Mouse (Mus musculus) liver, embryonic 11.5 days (tissue): ENCODE measurements around the gene Zbtb43. TPM values are rescaled to one million over a fixed set of nuclear protein-coding genes. Genes with fewer than 3 reads are reported as not detected.

Source experiments
- ATAC-seq: fragments of 200-750 bp; cut with Nextera tagmentation; replicated peaks from 2 replicates; pipeline ENCODE4 v1.8.0; 2017; ENCODE audit warnings: moderate number of reproducible peaks, mild to moderate bottlenecking, moderate TSS enrichment, moderate library complexity; ENCODE audit not compliant: low FRiP score
- DNase-seq: peaks from one replicate; pipeline ENCODE4 v3.0.0-alpha.2; 2017; ENCODE audit warnings: low spot score
- H3K27ac ChIP-seq: fragments of 300-500 bp; sonication (generic); 2 replicates; pipeline ENCODE4 v1.5.1; 2014; ENCODE audit warnings: mild to moderate bottlenecking, low read depth, low read length, control low read depth
- H3K27me3 ChIP-seq: fragments of 300-500 bp; sonication (generic); replicated peaks from 2 replicates; pipeline ENCODE4 v1.6.1; 2014; ENCODE audit warnings: low read length, mixed read lengths; ENCODE audit not compliant: control insufficient read depth, insufficient read depth
- H3K36me3 ChIP-seq: fragments of 300-500 bp; sonication (generic); 2 replicates; pipeline ENCODE4 v1.6.1; 2014; ENCODE audit warnings: mild to moderate bottlenecking, low read length, moderate library complexity, mixed read lengths; ENCODE audit not compliant: control insufficient read depth, insufficient read depth
- H3K4me1 ChIP-seq: fragments of 300-500 bp; sonication (generic); replicated peaks from 2 replicates; pipeline ENCODE4 v1.6.1; 2014; ENCODE audit warnings: low read length, mixed read lengths; ENCODE audit not compliant: control insufficient read depth, insufficient read depth
- H3K4me2 ChIP-seq: fragments of 300-500 bp; sonication (generic); 2 replicates; pipeline ENCODE4 v1.6.1; 2014; ENCODE audit warnings: mild to moderate bottlenecking, control low read depth, moderate library complexity
- H3K4me3 ChIP-seq: fragments of 300-500 bp; sonication (generic); 2 replicates; pipeline ENCODE4 v1.5.1; 2014; ENCODE audit warnings: low read depth, low read length, control low read depth
- H3K9ac ChIP-seq: fragments of 300-500 bp; sonication (generic); 2 replicates; pipeline ENCODE4 v1.6.1; 2014; ENCODE audit warnings: low read depth, low read length, control low read depth
- H3K9me3 ChIP-seq: fragments of 300-500 bp; sonication (generic); 2 replicates; pipeline ENCODE4 v1.6.1; 2016; ENCODE audit warnings: low read length, inconsistent platforms, mixed read lengths; ENCODE audit not compliant: control insufficient read depth
- WGBS: fragments of 180-500 bp; shearing (Covaris S2); extraction: QIAGEN DNeasy Blood & Tissue Kit; methylation state at CpG from one replicate; pipeline ENCODE4 v1.1.7; 2014; 5-methylcytosine and 5-hydroxymethylcytosine counted together
- polyA plus RNA-seq: library from polyadenylated mRNA; unstranded; fragments of >200 nt; fragmentation: Nextera tagmentation; extraction: Ambion mirVana; gene quantifications from 2 replicates; pipeline ENCODE4 v1.2.1, GENCODE M21; 2014

The Zbtb43 gene
- polyA plus RNA-seq, 1 experiment from 2014 or later, result 14.1 TPM

DNA sequence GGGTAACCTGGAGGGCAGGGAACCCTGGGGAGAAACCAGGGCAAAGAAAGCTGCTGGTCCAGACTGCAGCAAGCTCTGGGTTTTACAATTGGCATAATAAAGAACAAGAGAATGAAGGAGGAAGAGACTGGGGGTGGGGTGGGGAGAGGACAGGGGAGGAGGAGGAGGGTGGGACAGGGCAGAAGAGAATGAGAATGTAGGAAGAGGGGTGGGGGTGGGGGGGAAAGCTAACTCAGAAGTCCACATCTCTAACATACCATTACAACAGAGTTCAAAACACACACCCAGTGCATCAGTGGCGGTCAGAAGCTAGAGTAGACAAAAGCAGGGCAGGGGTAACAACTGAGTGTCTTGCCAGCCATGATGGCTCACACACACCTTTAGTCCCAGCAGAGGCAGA, 7.3 kb downstream of the Zbtb43 start:
- no peak overlapping the region for H3K4me2 ChIP-seq
- 94% methylated on average over 1 of the region's 1 CpGs for WGBS
- H3K9ac ChIP-seq, result no peak overlapping the region
- H3K4me1 ChIP-seq, result no peaks in the 10 kb centered on the region; the same call in none of the 2 replicates
- H3K36me3 ChIP-seq, result peaks cover 7% of the 10 kb centered on the region; the same call in 1 of the 2 replicates
- H3K27me3 ChIP-seq, result no peaks in the 10 kb centered on the region
- H3K9me3 ChIP-seq, result no peaks in the 10 kb centered on the region
- DNase-seq, result no peak
- H3K27ac ChIP-seq, result no peak overlapping the region
- ATAC-seq, result no peak
- no peak overlapping the region for H3K4me3 ChIP-seq

DNA sequence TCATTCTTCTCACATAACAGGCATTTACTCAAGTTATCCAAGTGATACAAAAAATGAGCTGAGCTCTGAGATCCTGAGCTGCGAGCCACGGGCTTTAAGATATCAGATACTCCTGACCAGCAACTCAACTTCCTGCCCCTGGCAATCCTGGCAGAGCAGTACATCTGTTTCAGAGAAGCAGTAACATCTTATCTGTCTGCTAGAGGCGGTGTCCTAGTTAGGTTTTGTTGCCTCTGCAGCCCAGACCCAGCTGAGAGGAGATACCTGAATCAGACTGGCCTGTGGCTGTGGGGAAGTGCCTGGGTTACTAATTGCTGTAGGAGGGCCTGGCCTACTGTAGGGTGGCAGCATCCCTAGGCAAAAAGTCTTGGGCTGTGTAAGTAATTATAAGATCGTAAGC, 8.7 kb downstream of the Zbtb43 start:
- Histone ChIP-seq H3K36me3 (peaks cover 7% of the 10 kb centered on the region; the same call in 1 of the 2 replicates), H3K4me2 (no peak overlapping the region), H3K4me3 (no peak overlapping the region), H3K4me1 (no peaks in the 10 kb centered on the region; the same call in 1 of the 2 replicates), H3K27me3 (no peaks in the 10 kb centered on the region), H3K9me3 (no peaks in the 10 kb centered on the region), H3K27ac (no peak overlapping the region), H3K9ac (no peak overlapping the region)
- peak; percentile 65 for ATAC-seq
- WGBS, result 40% methylated on average over 4 of the region's 4 CpGs
- DNase-seq, result no peak

DNA sequence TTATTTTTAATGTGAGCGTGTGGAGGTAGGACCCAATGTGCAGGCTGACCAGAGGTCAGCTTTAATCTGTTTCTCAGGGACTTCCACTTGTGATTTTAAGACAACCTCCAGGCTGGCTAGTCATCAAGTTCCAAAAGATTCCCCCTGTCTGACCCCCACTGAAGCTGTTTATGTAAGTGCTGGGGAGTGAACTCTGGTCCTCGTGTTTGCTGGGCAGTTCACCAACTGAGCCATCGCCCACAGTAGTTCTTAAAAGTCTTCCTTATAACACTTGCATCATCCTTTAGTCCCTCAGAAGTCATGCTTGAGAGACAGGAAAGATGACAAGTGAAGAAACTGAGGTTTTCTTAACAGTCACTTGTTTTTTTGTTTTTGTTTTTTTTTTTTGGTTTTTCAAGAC, 11.7 kb downstream of the Zbtb43 start:
- Histone ChIP-seq H3K36me3 (peaks cover 18% of the 10 kb centered on the region; the same call in 1 of the 2 replicates), H3K4me3 (no peak overlapping the region), H3K9me3 (no peaks in the 10 kb centered on the region), H3K27ac (no peak overlapping the region), H3K4me1 (peaks cover 3% of the 10 kb centered on the region; the same call in 1 of the 2 replicates), H3K9ac (no peak overlapping the region), H3K4me2 (no peak overlapping the region), H3K27me3 (no peaks in the 10 kb centered on the region)
- DNase-seq, result no peak
- no peak for ATAC-seq
- WGBS, result 82% methylated on average over 3 of the region's 3 CpGs

DNA sequence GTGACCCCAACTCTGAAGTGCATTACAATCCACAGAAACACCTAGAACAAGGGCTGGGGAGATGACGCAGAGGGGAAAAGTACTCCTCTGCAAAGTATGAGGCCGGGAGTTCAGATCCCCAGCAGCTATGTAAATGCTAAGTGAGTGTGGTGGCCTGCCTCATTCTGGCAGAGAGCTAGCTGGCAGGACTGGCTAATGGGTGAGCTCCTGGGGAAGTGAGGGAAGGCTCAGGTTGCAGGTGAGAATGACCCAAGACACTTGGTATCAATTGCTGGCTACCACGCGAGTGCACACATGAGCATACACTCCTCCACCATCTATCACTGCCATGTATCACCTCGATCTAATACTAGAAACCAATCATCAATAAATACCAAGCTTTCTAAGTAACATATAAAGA, 12.1 kb downstream of the Zbtb43 start:
- no peaks in the 10 kb centered on the region for H3K27me3 ChIP-seq
- H3K9me3 ChIP-seq, result no peaks in the 10 kb centered on the region
- 90% methylated on average over 5 of the region's 5 CpGs for WGBS
- H3K4me3 ChIP-seq, result no peak overlapping the region
- no peak for DNase-seq
- H3K4me2 ChIP-seq, result no peak overlapping the region
- peaks cover 3% of the 10 kb centered on the region; the same call in 1 of the 2 replicates for H3K4me1 ChIP-seq
- peaks cover 18% of the 10 kb centered on the region; the same call in 1 of the 2 replicates for H3K36me3 ChIP-seq
- no peak for ATAC-seq
- no peak overlapping the region for H3K27ac ChIP-seq
- H3K9ac ChIP-seq, result no peak overlapping the region

DNA sequence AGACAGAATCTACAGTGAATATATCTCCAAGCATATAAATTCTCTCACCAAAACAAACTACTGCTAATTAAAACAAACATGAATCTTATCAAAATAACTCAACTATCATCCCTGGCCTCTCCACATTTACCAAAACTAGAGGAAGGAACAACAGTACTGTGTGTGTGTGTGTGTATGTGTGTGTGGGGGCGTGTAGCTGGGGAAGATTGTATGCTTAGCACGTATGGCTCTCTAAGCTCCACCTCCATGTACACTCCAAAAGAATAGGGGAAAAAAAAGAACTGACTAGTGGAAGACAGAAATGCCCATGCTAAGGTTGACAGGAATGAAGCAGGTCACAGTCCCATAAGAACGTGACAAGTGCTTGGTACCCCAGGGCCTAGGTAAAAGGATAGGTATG, 13.0 kb downstream of the Zbtb43 start:
- H3K9ac ChIP-seq, result no peak overlapping the region
- H3K27me3 ChIP-seq, result no peaks in the 10 kb centered on the region
- H3K4me1 ChIP-seq, result peaks cover 3% of the 10 kb centered on the region; the same call in 1 of the 2 replicates
- ATAC-seq (no peak), DNase-seq (no peak)
- peaks cover 22% of the 10 kb centered on the region; the same call in 1 of the 2 replicates for H3K36me3 ChIP-seq
- no peak overlapping the region for H3K4me3 ChIP-seq
- no peaks in the 10 kb centered on the region for H3K9me3 ChIP-seq
- H3K27ac ChIP-seq, result no peak overlapping the region
- H3K4me2 ChIP-seq, result no peak overlapping the region
- 84% methylated on average over 3 of the region's 3 CpGs for WGBS

DNA sequence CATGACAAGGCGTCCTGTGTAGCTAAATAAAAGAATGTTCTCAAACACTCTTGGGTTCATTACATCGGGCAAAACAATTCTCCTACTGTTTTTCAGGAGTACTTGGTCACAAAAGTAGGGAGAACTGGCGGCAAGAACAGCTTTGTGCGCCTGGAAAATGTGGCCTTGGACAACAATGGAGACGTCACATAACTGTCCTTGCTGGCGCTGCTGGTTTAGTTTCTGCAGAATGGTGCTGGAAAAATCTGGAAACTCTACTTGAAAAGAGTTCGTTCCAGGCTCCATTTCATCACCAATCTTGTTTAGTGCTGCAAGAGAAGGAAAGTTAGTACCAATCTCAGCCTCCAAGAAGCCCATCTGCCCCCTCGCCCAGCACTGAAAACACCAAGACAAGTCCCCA, 13.5 kb downstream of the Zbtb43 start:
- no peak overlapping the region for H3K4me3 ChIP-seq
- peaks cover 3% of the 10 kb centered on the region; the same call in 1 of the 2 replicates for H3K4me1 ChIP-seq
- H3K27me3 ChIP-seq, result no peaks in the 10 kb centered on the region
- no peak for ATAC-seq
- no peak for DNase-seq
- 93% methylated on average over 8 of the region's 8 CpGs for WGBS
- H3K27ac ChIP-seq, result no peak overlapping the region
- no peak overlapping the region for H3K4me2 ChIP-seq
- H3K36me3 ChIP-seq, result peaks cover 19% of the 10 kb centered on the region; the same call in 1 of the 2 replicates
- H3K9ac ChIP-seq, result no peak overlapping the region
- H3K9me3 ChIP-seq, result no peaks in the 10 kb centered on the region

DNA sequence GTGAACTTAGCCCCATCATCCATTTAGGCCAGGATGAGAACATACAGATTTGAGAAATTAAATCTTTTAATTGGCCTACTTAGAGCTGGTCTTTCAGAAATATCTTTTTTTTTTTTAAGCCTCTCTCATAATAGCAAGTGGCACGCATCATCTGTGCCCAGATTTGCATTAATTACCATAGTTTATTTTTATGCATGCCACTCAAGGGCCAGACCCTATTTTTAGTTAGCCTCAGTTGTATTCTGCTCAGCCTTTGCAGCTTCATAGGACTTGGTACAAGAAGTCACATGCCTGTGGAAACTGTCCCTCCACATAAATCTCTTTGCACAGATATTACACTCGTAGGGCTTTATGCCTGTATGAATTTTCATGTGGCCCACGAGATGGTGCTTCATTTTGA, 14.9 kb downstream of the Zbtb43 start:
- WGBS, result 88% methylated on average over 3 of the region's 3 CpGs
- Histone ChIP-seq H3K4me3 (no peak overlapping the region), H3K4me1 (peaks cover 3% of the 10 kb centered on the region; the same call in 1 of the 2 replicates), H3K9ac (no peak overlapping the region), H3K27me3 (no peaks in the 10 kb centered on the region), H3K4me2 (no peak overlapping the region), H3K36me3 (peaks cover 20% of the 10 kb centered on the region; the same call in 1 of the 2 replicates), H3K27ac (no peak overlapping the region), H3K9me3 (no peaks in the 10 kb centered on the region)
- DNase-seq (no peak), ATAC-seq (no peak)

DNA sequence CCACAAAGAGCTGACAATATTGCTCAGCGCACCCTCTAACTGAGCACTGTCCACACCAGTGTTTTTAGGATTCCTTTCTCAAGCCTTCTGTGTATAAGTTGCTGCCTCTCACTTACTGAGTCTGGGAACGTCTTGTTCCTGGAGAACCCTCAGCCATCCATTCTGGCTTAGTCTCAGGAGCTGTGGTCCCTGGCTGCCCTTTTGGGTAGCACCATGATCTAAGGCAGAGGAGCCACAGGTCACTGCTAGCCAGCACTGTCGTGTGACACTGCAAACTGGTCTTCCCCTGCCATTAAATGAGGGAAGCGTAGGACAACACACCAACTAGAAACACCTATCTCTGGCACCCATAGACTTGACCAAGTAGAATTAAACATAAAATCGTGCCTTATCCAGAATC, 15.6 kb downstream of the Zbtb43 start:
- no peak for ATAC-seq
- no peak overlapping the region for H3K9ac ChIP-seq
- no peaks in the 10 kb centered on the region for H3K9me3 ChIP-seq
- no peak overlapping the region for H3K27ac ChIP-seq
- no peak overlapping the region for H3K4me2 ChIP-seq
- DNase-seq, result no peak
- H3K4me3 ChIP-seq, result no peak overlapping the region
- H3K4me1 ChIP-seq, result peaks cover 3% of the 10 kb centered on the region; the same call in 1 of the 2 replicates
- H3K36me3 ChIP-seq, result peaks cover 20% of the 10 kb centered on the region; the same call in 1 of the 2 replicates
- no peaks in the 10 kb centered on the region for H3K27me3 ChIP-seq
- 85% methylated on average over 5 of the region's 5 CpGs for WGBS

DNA sequence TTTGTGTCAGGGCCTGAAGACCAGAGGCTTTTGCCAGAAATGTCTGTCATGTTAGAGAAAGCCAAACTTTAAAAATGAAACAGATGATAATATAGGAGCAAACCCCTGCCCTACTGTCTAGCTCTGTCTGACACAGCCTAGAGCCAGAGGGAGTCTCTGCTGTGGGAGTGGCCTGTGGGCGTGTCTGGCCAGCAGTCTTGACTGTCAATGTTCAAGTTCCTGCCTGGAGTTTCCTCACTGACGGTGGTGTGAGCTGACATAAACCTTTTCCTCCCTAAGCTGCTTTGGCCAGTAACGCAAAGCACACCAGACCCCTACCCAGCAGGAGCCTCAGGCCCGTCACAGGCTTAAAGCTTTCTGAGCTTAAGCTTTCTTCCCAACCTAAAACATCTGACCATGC, 16.2 kb downstream of the Zbtb43 start:
- H3K9me3 ChIP-seq, result no peaks in the 10 kb centered on the region
- no peak for DNase-seq
- ATAC-seq, result peak; percentile 49; the same call in 1 of the 2 replicates
- peaks cover 3% of the 10 kb centered on the region; the same call in 1 of the 2 replicates for H3K4me1 ChIP-seq
- H3K27me3 ChIP-seq, result no peaks in the 10 kb centered on the region
- no peak overlapping the region for H3K9ac ChIP-seq
- H3K4me3 ChIP-seq, result no peak overlapping the region
- WGBS, result 36% methylated on average over 4 of the region's 4 CpGs
- H3K27ac ChIP-seq, result no peak overlapping the region
- peaks cover 20% of the 10 kb centered on the region; the same call in 1 of the 2 replicates for H3K36me3 ChIP-seq
- H3K4me2 ChIP-seq, result no peak overlapping the region
